Mouse (Mus musculus) spleen, adult 2 months (tissue): ENCODE results near the gene Gm11096. TPM values are rescaled to one million over a fixed set of nuclear protein-coding genes. Genes with fewer than 3 reads are reported as not detected.
A peak's percentile ranks its signal among the peaks of the same experiment; 100 is the strongest.

Source experiments
- DNase-seq, 2 experiments: peaks; one replicate each; pipeline versions ENCODE4 v3.0.0 to v3.0.0-alpha.2; 2012 to 2021; ENCODE audit warnings: low spot score in 2 of 2, low read depth in 1 of 2
- H3K27ac ChIP-seq: fragments of 200-500 bp; 2 replicates; pipeline ENCODE4 v1.5.1; 2012; ENCODE audit warnings: low read length, inconsistent platforms; ENCODE audit not compliant: insufficient read depth
- H3K27me3 ChIP-seq: fragments of 200-500 bp; 2 replicates; pipeline ENCODE4 v1.6.1; 2012; ENCODE audit warnings: mild to moderate bottlenecking, moderate library complexity, low read length, inconsistent platforms; ENCODE audit not compliant: control insufficient read depth, insufficient read depth
- H3K36me3 ChIP-seq: fragments of 200-500 bp; 2 replicates; pipeline ENCODE4 v1.6.1; 2012; ENCODE audit warnings: mild to moderate bottlenecking, low read length, inconsistent platforms; ENCODE audit not compliant: control insufficient read depth, insufficient read depth
- H3K4me1 ChIP-seq: fragments of 200-500 bp; 2 replicates; pipeline ENCODE4 v1.6.1; 2011; ENCODE audit warnings: inconsistent platforms; ENCODE audit not compliant: control insufficient read depth, insufficient read depth, insufficient read length
- H3K4me3 ChIP-seq: fragments of 200-500 bp; 2 replicates; pipeline ENCODE4 v1.5.1; 2011; ENCODE audit warnings: mild to moderate bottlenecking, inconsistent platforms; ENCODE audit not compliant: insufficient read depth, insufficient read length; ENCODE audit errors: extremely low read depth
- CTCF ChIP-seq: fragments of 200-500 bp; IDR thresholded peaks from 2 replicates; pipeline ENCODE4 v1.5.1; 2011; ENCODE audit warnings: mild to moderate bottlenecking, inconsistent platforms; ENCODE audit not compliant: insufficient read depth, insufficient read length, insufficient replicate concordance; ENCODE audit errors: extremely low read depth
- POLR2A ChIP-seq: fragments of 200-500 bp; IDR thresholded peaks from 2 replicates; pipeline ENCODE4 v1.6.1; 2011; ENCODE audit warnings: low read depth, low read length, inconsistent platforms
- WGBS: fragments of 180-500 bp; shearing (Covaris S2); methylation state at CpG from one replicate; pipeline ENCODE4 v1.1.7; 2018; 5-methylcytosine and 5-hydroxymethylcytosine counted together
- polyA plus RNA-seq: library from polyadenylated mRNA; depleted of rRNA; stranded (reverse); fragments of >200 nt; gene quantifications from 2 replicates; pipeline ENCODE4 v1.2.3, GENCODE M21; 2012

Gene Gm11096
- polyA plus RNA-seq, 1 experiment = not detected

GRCm38 (mm10) chr17:81479807-81480206, 38.2 kb downstream of the Gm11096 start:
- no peak for DNase-seq
- no peaks in the 10 kb centered on the region for H3K27me3 ChIP-seq
- no peak overlapping the region for H3K4me3 ChIP-seq
- TF ChIP-seq POLR2A = no peak
- no peak for TF ChIP-seq CTCF
- no peaks in the 10 kb centered on the region for H3K4me1 ChIP-seq
- no peak overlapping the region for H3K27ac ChIP-seq
- H3K36me3 ChIP-seq = no peaks in the 10 kb centered on the region
- 70% methylated on average over 4 of the region's 4 CpGs for WGBS

GRCm38 (mm10) chr17:81480351-81481161, 39.0 kb downstream of the Gm11096 start:
- H3K4me1 ChIP-seq = no peaks in the 10 kb centered on the region
- TF ChIP-seq CTCF (no peak), POLR2A (no peak)
- H3K4me3 ChIP-seq = no peak overlapping the region
- DNase-seq = peak in 1 of 2 experiments; percentile 10
- H3K27ac ChIP-seq = no peak overlapping the region
- no peaks in the 10 kb centered on the region for H3K27me3 ChIP-seq
- no peaks in the 10 kb centered on the region for H3K36me3 ChIP-seq
- WGBS = 50% methylated on average over 21 of the region's 21 CpGs

- no peak overlapping the region for H3K27ac ChIP-seq
- 93% methylated on average over 11 of the region's 11 CpGs for WGBS
- no peak overlapping the region for H3K4me3 ChIP-seq
- no peaks in the 10 kb centered on the region for H3K27me3 ChIP-seq
- no peak for DNase-seq
- no peaks in the 10 kb centered on the region for H3K4me1 ChIP-seq
- TF ChIP-seq POLR2A (no peak), CTCF (no peak)
- no peaks in the 10 kb centered on the region for H3K36me3 ChIP-seq
These were observed 40.4 kb downstream of the Gm11096 start for GRCm38 (mm10) chr17:81481843-81482490.

GRCm38 (mm10) chr17:81486388-81486787, 44.8 kb downstream of the Gm11096 start:
- H3K4me1 ChIP-seq = no peaks in the 10 kb centered on the region
- WGBS = 74% methylated on average over 1 of the region's 1 CpGs
- no peak overlapping the region for H3K4me3 ChIP-seq
- no peak for DNase-seq
- H3K27ac ChIP-seq = no peak overlapping the region
- no peaks in the 10 kb centered on the region for H3K27me3 ChIP-seq
- TF ChIP-seq POLR2A = no peak
- no peak for TF ChIP-seq CTCF
- H3K36me3 ChIP-seq = no peaks in the 10 kb centered on the region
